Comparison of ENCODE assay signal across 9 mouse cellular contexts in the genomic region with DNA sequence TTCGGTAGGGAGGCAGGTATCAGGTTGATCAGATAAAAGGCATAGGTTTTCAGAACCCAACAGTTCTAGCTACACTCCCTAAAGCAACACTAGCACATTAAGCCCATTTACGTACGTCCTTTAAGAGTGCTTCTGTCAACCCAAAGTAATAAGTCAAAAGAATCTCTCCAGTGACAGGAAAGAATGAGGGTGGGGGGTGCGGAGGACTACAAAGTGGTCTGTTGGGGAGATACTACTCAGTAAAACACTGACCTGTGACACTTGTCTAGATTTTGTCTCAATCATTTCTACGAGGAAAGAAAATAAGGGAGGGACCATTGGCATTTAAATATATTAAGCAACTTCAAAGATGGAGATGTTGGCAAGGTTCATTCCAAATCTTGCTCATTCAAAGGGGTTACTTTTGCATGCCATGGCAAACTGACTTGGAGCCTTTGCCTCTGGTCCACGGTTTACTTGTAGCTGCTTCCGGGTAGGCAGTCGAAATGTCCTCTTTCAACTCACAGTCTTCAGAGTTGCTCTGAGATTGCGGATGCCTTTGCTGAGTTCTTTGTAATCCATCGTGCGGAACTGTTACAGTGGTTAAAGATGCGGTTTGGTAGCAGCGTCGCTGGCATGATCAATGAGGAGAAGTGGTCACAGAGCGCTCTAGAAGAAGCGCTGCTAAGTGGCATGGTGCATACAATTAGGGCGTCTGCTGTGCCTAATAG. TPM values are rescaled to one million over a fixed set of nuclear protein-coding genes. Genes with fewer than 3 reads are reported as not detected.
DNase-seq lines count a peak whose midpoint lies in the region; ATAC-seq lines count a peak whose summit lies in the region.
"Had no signal": no experiment of that assay in that cellular context is flagged by ENCODE, and none has a peak within 500 bp of the region (broad histone marks: within the 10 kb centered on the region; RNA-seq: fewer than 3 reads in every experiment).

No protein-coding gene starts in this region.

- H3K36me3 ChIP-seq in heart, embryonic 15.5 days: no peaks in the 10 kb centered on the region
- H3K36me3 ChIP-seq in hindbrain, embryonic 12.5 days: no peaks in the 10 kb centered on the region
- H3K36me3 ChIP-seq: liver, embryonic 13.5 days had no signal

- H3K4me2 ChIP-seq in heart, embryonic 15.5 days: peak overlapping the region; percentile 96
- peak overlapping the region; percentile 67 for H3K4me2 ChIP-seq in hindbrain, embryonic 12.5 days (replicated peaks)

- H3K9me3 ChIP-seq in heart, embryonic 15.5 days (replicated peaks): no peaks in the 10 kb centered on the region
- no peaks in the 10 kb centered on the region for H3K9me3 ChIP-seq in hindbrain, embryonic 12.5 days (replicated peaks)
- H3K9me3 ChIP-seq: liver, embryonic 13.5 days had no signal

- no peak overlapping the region for H3K27ac ChIP-seq in heart, embryonic 15.5 days
- H3K27ac ChIP-seq in hindbrain, embryonic 12.5 days: no peak overlapping the region; the same call in 1 of the 2 replicates
- H3K27ac ChIP-seq: liver, embryonic 13.5 days had no signal

- peak overlapping the region; percentile 73; the same call in 1 of the 2 replicates for H3K9ac ChIP-seq in heart, embryonic 15.5 days
- H3K9ac ChIP-seq in hindbrain, embryonic 12.5 days: peak overlapping the region; percentile 91; the same call in 1 of the 2 replicates
- H3K9ac ChIP-seq: liver, embryonic 13.5 days had no signal

- H3K27me3 ChIP-seq in heart, embryonic 15.5 days: peaks cover 30% of the 10 kb centered on the region
- H3K27me3 ChIP-seq in hindbrain, embryonic 12.5 days: 0 out of 2 replicates have a peak, but pooled peaks cover 4% of the 10 kb centered on the region

- no peak for DNase-seq in heart, adult 18-20 months
- DNase-seq in embryo, embryonic 10 days (ENCODE audit: low spot score): peak; percentile 14
- peak; percentile 23 for DNase-seq in neural tube, embryonic 10.5 days (ENCODE audit: extremely low spot score, low spot score)
- no peak for DNase-seq in testis, postnatal 10 days (ENCODE audit: low spot score)
- DNase-seq in gastrocnemius, adult 8-10 months (ENCODE audit: low spot score in 2 of 2): no peak
- no peak for DNase-seq in B cell, adult 2 months
- DNase-seq: liver, embryonic 13.5 days had no signal

- peak overlapping the region; percentile 82 for H3K4me3 ChIP-seq in heart, embryonic 15.5 days
- H3K4me3 ChIP-seq in hindbrain, embryonic 12.5 days: peak overlapping the region; percentile 79
- H3K4me3 ChIP-seq: liver, embryonic 13.5 days had no signal

- peaks cover 26% of the 10 kb centered on the region for H3K4me1 ChIP-seq in heart, embryonic 15.5 days (replicated peaks)
- H3K4me1 ChIP-seq in hindbrain, embryonic 12.5 days: peaks cover 27% of the 10 kb centered on the region

- WGBS in heart, embryonic 15.5 days: 4% methylated on average over 17 of the region's 17 CpGs
- 3% methylated on average over 17 of the region's 17 CpGs for WGBS in hindbrain, embryonic 12.5 days

- no peak for ATAC-seq in heart, embryonic 15.5 days (replicated peaks; ENCODE audit: insufficient number of reproducible peaks, insufficient read depth, low FRiP score, low read depth)
- ATAC-seq in hindbrain, embryonic 12.5 days (ENCODE audit: low FRiP score): no peak

RNA-seq across cellular contexts. Expression of gene Slitrk5, which starts 2.6 kb away (rescaled TPM):
- 5.9 and 6.3 TPM in 2 replicates for polyA plus RNA-seq in heart, embryonic 15.5 days (2015; fragmentation: Nextera tagmentation; extraction: Ambion mirVana)
- total RNA-seq in heart, adult 18-20 months (2021): under 1 TPM in 1 of 2 experiments, not detected in 1; 0.05 TPM
- polyA plus RNA-seq in hindbrain, embryonic 12.5 days (2016; fragmentation: Nextera tagmentation; extraction: Ambion mirVana): 28.7 and 31.1 TPM in 2 replicates
- under 1 TPM in 3 of 4 experiments, not detected in 1; 0.05 to 0.22 (median 0.07) TPM for total RNA-seq in gastrocnemius, adult 8-10 months (2022)

Comparison
In these comparisons a context has a peak if more than half of its experiments do, and no peak if none do; other contexts are left out.
1. DNase-seq: peak in embryo, embryonic 10 days (single experiment) and neural tube, embryonic 10.5 days (single experiment); none in heart, adult 18-20 months (0 of 2), testis, postnatal 10 days (single experiment), gastrocnemius, adult 8-10 months (0 of 2) and B cell, adult 2 months (0 of 2).